27 mouse cellular contexts compared by ENCODE assay signal in the genomic region with DNA sequence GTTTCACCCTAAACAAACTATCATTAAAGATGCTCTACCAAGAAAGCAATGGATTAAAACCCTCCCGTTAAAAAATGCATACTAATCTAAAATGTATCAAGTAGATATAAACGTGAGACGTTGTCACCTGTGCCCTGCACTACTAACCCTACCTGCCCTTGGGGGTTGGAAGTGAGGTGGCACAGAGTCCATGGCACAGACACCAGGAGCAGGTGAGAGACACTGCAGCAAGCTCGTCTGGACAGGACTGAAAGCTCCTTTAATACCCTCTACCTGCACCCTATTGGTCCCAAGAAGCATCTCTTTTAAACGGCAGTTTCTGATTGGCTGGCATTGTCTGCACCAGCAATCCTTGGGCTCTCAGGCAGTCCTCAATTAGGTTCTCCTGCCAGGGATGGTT.
"Had no signal": no experiment of that assay in that cellular context is flagged by ENCODE, and none has a peak within 500 bp of the region (broad histone marks: within the 10 kb centered on the region; RNA-seq: fewer than 3 reads in every experiment).

No protein-coding gene starts in this region.

- H3K9ac ChIP-seq: heart, embryonic 13.5 days; heart, embryonic 15.5 days; hindbrain, embryonic 12.5 days; hindbrain, embryonic 14.5 days; intestine, embryonic 15.5 days; limb, embryonic 12.5 days; liver, embryonic 13.5 days had no signal

- H3K4me2 ChIP-seq: heart, embryonic 11.5 days; heart, embryonic 13.5 days; heart, embryonic 15.5 days; hindbrain, embryonic 12.5 days; hindbrain, embryonic 14.5 days; intestine, embryonic 15.5 days; limb, embryonic 12.5 days; liver, embryonic 11.5 days; liver, embryonic 13.5 days had no signal

- H3K27ac ChIP-seq: gastrocnemius, adult 2 months; heart, adult 2 months; heart, embryonic 13.5 days; heart, embryonic 15.5 days; hindbrain, embryonic 10.5 days; hindbrain, embryonic 12.5 days; hindbrain, embryonic 14.5 days; intestine, embryonic 15.5 days; left cerebral cortex, adult 2 months; limb, embryonic 10.5 days; limb, embryonic 12.5 days; liver, embryonic 13.5 days had no signal

- H3K4me3 ChIP-seq: gastrocnemius, adult 2 months; heart, adult 2 months; heart, embryonic 13.5 days; heart, embryonic 15.5 days; hindbrain, embryonic 10.5 days; hindbrain, embryonic 12.5 days; intestine, embryonic 15.5 days; left cerebral cortex, adult 2 months; limb, embryonic 10.5 days; limb, embryonic 12.5 days; liver, embryonic 13.5 days had no signal

- ATAC-seq: hindbrain, embryonic 16.5 days; inflammation-experienced regulatory T-cells, adult 6 months; intestine, embryonic 15.5 days; intestine, postnatal 0 days had no signal

- H3K9me3 ChIP-seq: heart, embryonic 13.5 days; heart, embryonic 15.5 days; hindbrain, embryonic 10.5 days; hindbrain, embryonic 12.5 days; intestine, embryonic 15.5 days; limb, embryonic 10.5 days; limb, embryonic 12.5 days had no signal

- H3K4me1 ChIP-seq: heart, embryonic 15.5 days; hindbrain, embryonic 10.5 days; hindbrain, embryonic 12.5 days; intestine, embryonic 15.5 days; limb, embryonic 12.5 days; liver, embryonic 13.5 days had no signal

- DNase-seq: gastrocnemius, adult 2 months; gastrocnemius, postnatal 10 days; gastrocnemius, postnatal 25 days; heart, adult 2 months; heart, postnatal 14 days; heart, postnatal 36 days; kidney, adult 18-20 months; kidney, adult 8-10 months; kidney, postnatal 10 days; kidney, postnatal 25 days; kidney, postnatal 4 days; liver; liver, embryonic 13.5 days had no signal

- H3K27me3 ChIP-seq: heart, embryonic 13.5 days; heart, embryonic 15.5 days; intestine, embryonic 15.5 days; limb, embryonic 12.5 days; liver, embryonic 13.5 days had no signal

- H3K36me3 ChIP-seq: heart, embryonic 13.5 days; heart, embryonic 15.5 days; hindbrain, embryonic 10.5 days; hindbrain, embryonic 12.5 days; intestine, embryonic 15.5 days; limb, embryonic 10.5 days; limb, embryonic 12.5 days; liver, embryonic 13.5 days had no signal
